Mouse (Mus musculus): ENCODE measurements around the gene Olfr1030. TPM values are rescaled to one million over a fixed set of nuclear protein-coding genes. Genes with fewer than 3 reads are reported as not detected.
"Not testable (repeated sequence)": the region's sequence is repeated elsewhere in the genome, so short reads cannot be mapped to it uniquely, and the experiment has no call there.

The Olfr1030 gene
- not detected for total RNA-seq (2022)

DNA sequence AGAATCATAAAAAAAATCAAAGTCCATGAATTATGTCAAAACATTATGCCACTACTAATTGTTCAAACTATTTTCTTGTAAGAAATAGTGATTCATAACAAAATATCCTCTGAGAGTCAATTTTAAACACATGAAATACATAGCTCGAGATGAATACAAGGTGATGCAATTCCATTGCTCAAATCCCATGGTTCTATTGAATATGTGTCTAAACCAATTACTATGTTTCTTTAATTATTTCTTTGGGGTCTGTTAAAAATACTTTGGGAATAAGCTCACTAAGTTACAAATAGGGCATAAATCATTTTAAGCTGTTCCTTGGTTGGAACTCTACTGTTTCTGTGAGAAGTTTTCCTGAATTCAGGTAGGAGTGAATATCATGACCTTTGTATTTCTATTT is at the start of gene Olfr1030:
Olfr1030 (plus strand) TSS at position 301 of the 400 bp plus-strand sequence.
- DNase-seq (ENCODE audit: low spot score): no peak

DNA sequence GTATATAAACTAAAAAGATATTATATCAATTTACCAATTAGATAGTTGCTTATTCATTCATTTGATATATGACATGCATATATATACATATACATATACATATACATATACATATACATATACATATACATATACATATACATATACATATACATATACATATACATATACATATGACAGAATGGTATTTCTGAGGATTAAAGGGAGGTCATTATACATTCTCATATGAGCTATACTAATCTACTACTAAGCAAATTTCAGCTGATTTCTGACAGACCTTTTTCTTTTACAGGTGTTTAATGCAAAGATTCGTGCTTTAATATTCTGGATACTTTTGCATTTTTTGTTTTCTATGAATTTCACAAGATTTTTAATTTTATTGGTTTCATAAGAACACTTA is 28.9 kb upstream of the Olfr1030 start, which contains the start of gene Olfr1028:
Olfr1028 (plus strand) TSS at position 301 of the 400 bp plus-strand sequence.
- no peak for DNase-seq (ENCODE audit: low spot score)

DNA sequence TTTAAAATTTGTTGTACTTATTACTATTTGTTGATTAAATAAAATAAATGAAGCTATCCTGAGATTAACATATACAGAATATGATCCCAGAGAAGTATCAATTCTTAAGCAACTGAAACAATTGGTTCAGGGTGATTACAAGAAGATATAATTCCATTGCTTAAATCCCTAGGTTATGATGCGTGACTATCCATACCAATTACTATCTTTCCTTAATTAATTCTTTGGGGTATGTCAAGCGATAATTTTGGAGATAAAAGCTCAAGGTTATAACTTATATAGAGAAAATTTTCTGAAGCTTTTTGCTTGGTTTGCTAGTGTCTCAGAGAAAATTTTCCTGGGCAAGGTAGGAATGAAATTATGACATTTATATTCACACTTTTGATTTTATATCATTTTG is 5.5 kb upstream of the Olfr1030 start, which contains the start of gene Olfr1029:
Olfr1029 (plus strand) TSS at position 301 of the 400 bp plus-strand sequence.
- no peak for DNase-seq (ENCODE audit: low spot score)

DNA sequence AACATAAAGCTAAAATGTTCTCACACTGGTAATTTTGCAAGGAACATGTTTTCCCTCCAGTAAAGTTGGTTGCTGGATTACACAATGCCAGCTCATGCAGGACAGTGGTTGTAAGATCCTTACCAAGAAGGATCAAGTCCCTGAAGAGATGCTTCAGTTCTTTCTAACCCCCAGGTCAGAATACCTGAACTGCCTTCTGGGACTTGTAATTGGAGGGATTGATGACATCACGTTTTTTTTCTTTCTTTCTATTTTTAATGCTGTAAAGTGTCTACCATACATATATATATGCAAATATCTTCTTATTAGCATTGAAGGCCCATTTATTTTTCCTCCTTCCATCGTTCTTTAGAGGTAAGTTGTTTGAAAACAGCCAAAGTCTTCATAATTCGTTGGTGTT is 10.9 kb downstream of the Olfr1030 start, which contains the start of gene Olfr1031:
Olfr1031 (plus strand) TSS at position 301 of the 400 bp plus-strand sequence.
- DNase-seq (ENCODE audit: low spot score): no peak

- DNase-seq (ENCODE audit: low spot score): no peak
Observed at GRCm38 (mm10) chr2:86005240-86005639, 26.2 kb downstream of the Olfr1030 start, which contains the start of gene Olfr1032. TSS of gene Olfr1032 (plus strand) at chr2:86005540.

DNA sequence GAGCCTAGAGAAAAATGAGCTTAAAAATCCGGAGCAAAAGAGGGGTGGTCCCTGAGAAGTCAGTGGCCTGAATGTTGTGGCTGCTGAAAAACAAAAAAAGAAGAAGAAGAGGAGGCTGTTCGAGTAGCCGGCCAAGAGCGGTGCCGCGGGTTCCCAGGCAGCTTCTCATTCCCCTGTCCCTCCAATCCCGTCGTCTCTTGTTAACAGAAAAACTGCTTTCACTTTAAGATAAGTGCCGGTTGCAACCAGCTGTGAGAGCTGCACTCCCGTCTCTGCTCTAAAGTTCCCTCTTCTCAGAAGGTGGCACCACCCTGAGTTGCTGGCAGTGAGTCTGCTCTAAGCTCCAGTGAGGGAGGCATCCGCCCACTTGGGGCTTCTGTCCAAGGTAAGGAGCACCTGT is 41.3 kb downstream of the Olfr1030 start, which contains the start of gene Olfr1033:
Olfr1033 (plus strand) TSS at position 228 of the 400 bp plus-strand sequence.
- DNase-seq (ENCODE audit: low spot score): peak; percentile 30

GRCm38 (mm10) chr2:86021518-86021917 is 42.4 kb downstream of the Olfr1030 start:
- not testable (repeated sequence) for DNase-seq (ENCODE audit: low spot score)

Other genes starting within 250 kb of the Olfr1030 start
- not detected for gene Olfr1012, start 216.5 kb upstream of the Olfr1030 start, total RNA-seq (2022)
- not detected for gene Olfr1013, start 212.2 kb upstream of the Olfr1030 start, total RNA-seq (2022)
- gene Olfr1014, start 206.6 kb upstream of the Olfr1030 start, total RNA-seq (2022): not detected
- not detected for gene Olfr1015, start 197.3 kb upstream of the Olfr1030 start, total RNA-seq (2022)
- not detected for gene Olfr1016, start 176.7 kb upstream of the Olfr1030 start, total RNA-seq (2022)
- gene Olfr1018, start 160.8 kb upstream of the Olfr1030 start, total RNA-seq (2022): not detected
- not detected for gene Olfr1019, start 133.8 kb upstream of the Olfr1030 start, total RNA-seq (2022)
- gene Olfr1020, start 132.2 kb upstream of the Olfr1030 start, total RNA-seq (2022): not detected
- not detected for gene Olfr1022, start 110.7 kb upstream of the Olfr1030 start, total RNA-seq (2022)
- not detected for gene Olfr1023, start 93.6 kb upstream of the Olfr1030 start, total RNA-seq (2022)
- gene Olfr1024, start 74.2 kb upstream of the Olfr1030 start, total RNA-seq (2022): not detected
- not detected for gene Olfr1025-ps1, start 64.1 kb upstream of the Olfr1030 start, total RNA-seq (2022)
- not detected for gene Olfr1026, start 57.7 kb upstream of the Olfr1030 start, total RNA-seq (2022)
- not detected for gene Olfr1028, start 28.8 kb upstream of the Olfr1030 start, total RNA-seq (2022)
- gene Olfr1029, start 5.4 kb upstream of the Olfr1030 start, total RNA-seq (2022): not detected
- not detected for gene Olfr1031, start 11.0 kb downstream of the Olfr1030 start, total RNA-seq (2022)
- not detected for gene Olfr1032, start 26.3 kb downstream of the Olfr1030 start, total RNA-seq (2022)
- gene Olfr1033, start 41.4 kb downstream of the Olfr1030 start, total RNA-seq (2022): 1 to 10 TPM; 2.0 to 5.0 (median 3.4) TPM
- gene Olfr1034, start 66.6 kb downstream of the Olfr1030 start, total RNA-seq (2022): under 1 TPM; 0.19 to 0.28 (median 0.24) TPM
- gene Olfr1036, start 94.7 kb downstream of the Olfr1030 start, total RNA-seq (2022): not detected
- gene Olfr1037, start 108.1 kb downstream of the Olfr1030 start, total RNA-seq (2022): not detected
- gene Olfr1039, start 156.7 kb downstream of the Olfr1030 start, total RNA-seq (2022): not detected
- gene Olfr1040, start 167.5 kb downstream of the Olfr1030 start, total RNA-seq (2022): not detected
- gene Olfr1042, start 182.6 kb downstream of the Olfr1030 start, total RNA-seq (2022): not detected
- not detected for gene Olfr1043, start 188.2 kb downstream of the Olfr1030 start, total RNA-seq (2022)
- not detected for gene Olfr1044, start 198.5 kb downstream of the Olfr1030 start, total RNA-seq (2022)
- not detected for gene Olfr52, start 206.4 kb downstream of the Olfr1030 start, total RNA-seq (2022)
- not detected for gene Olfr1045, start 223.7 kb downstream of the Olfr1030 start, total RNA-seq (2022)
- not detected for gene Olfr1046, start 240.0 kb downstream of the Olfr1030 start, total RNA-seq (2022)